Mouse (Mus musculus) right cerebral cortex, adult 2 months (tissue): ENCODE measurements around the gene Dock11.

ENCODE experiments used
- DNase-seq, 2 experiments: peaks; one replicate each; pipeline ENCODE4 v3.0.0; 2021 to 2022; ENCODE audit warnings: low spot score in 2 of 2

Gene Dock11

DNA sequence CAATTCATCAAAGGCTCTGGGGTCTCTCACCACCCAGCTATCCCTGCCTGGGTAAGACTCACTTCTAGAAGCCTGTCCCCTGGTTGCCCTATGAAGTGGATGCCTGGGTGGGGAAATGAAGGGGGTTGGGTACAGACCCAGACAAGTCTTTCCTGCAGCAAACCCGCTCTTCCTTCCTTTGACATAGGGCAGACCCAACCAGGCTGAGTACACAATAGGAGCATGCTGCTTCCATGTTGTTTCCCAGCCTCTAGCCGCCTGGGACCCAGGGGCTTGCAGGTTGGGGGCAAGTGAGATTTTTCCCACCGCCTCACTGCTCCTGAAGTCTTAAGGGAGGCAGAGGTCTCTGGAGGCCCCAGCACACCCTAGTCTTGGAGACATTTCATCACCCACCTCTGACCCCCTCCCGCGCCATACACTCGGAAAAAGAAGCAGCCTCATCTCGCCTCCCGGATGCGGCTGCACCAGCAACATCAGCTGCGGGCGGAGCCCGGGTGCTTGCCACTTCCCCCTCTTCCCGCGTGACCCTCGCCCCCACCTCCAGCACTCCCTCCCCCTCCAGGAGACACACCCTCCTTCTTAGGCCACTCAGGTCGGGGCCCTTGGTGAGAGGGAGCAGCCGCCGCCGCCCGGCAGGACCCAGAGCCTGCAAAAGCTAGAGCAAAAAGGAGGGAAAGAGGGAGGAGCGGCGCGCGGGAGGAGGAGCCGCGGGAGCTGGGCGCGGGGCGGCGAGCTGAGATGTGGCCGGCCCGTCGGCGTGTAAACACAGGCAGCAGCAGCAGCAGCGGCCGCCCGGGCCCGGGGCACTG, at the start of gene Dock11:
Gene Dock11, plus strand, starts transcription at position 746 of the 809 bp plus-strand sequence.
- peak; percentile 20 to 23 for DNase-seq

DNA sequence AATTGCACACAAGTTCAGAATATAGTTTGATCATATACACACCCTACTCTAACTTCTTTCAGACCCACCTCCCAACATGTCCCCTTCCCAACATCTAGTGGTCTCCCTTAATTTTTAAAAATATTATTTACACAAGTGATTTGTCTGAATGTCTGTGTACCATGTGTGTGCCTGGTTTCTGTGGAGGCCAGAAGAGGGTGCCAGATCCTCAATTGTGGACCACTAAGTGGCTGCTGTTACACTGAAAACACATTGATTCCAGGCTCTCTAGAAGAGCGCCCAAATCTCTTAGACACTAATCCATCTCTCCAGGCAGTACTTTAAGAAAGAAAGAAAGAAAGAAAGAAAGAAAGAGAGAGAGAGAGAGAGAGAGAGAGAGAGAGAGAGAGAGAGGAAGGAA, 8.9 kb upstream of the Dock11 start:
- no peak for DNase-seq

DNA sequence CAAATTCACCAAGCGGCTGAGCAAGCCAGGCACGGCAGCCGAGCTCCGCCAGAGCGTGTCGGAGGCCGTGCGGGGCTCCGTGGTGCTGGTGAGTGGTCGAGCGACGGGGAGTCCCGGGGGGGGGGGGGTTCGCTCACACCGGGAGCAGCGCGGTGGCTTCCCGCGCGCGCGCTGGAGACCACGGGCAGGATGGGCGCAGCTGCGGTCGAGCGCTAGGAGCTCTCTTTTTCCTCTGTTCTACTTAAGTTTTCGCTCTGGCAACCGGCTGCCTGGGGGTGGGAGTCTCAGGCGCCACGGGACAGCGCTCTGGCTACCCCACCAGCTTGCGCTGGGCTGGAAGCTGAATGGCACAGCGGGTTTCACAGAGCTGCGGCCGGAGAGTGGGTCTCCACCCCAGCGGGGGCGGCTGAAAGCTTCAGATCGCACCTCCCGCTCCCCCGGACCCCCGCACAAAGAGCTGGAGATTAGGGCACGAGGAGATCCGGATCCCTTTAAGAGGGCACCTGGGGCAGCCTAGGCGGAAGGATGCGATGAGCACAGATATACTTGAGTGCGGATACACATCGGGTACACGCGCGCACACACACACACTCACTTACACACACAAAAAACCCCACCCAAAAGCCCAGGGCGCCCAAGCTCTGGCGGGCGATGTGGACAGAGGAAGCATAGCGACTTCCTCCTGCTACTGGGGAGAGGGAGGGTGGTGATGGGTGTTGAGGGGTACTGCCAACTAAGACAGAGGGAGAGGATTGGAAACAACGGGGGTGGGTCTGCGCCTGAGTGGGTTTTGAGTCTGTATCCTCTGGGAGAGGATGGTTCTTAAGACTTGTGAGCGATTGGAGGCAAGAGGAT, 540 bp downstream of the Dock11 start:
- peak; percentile 5 to 8 for DNase-seq

DNA sequence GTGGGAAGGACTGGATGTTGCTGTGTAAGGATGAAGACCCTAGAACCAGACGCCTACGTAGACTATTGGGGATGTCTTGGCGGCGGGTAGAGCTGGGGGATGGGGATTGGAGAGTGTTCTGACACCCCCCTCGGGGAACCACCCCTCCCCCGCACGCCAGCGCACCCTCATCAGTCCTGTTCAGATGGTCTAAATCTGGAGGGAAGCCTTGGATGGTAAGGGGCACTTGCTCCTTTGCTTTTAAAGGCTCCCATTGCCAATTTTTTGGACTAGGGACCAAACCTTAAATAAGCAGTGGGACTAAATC, 1.1 kb downstream of the Dock11 start:
- no peak for DNase-seq

DNA sequence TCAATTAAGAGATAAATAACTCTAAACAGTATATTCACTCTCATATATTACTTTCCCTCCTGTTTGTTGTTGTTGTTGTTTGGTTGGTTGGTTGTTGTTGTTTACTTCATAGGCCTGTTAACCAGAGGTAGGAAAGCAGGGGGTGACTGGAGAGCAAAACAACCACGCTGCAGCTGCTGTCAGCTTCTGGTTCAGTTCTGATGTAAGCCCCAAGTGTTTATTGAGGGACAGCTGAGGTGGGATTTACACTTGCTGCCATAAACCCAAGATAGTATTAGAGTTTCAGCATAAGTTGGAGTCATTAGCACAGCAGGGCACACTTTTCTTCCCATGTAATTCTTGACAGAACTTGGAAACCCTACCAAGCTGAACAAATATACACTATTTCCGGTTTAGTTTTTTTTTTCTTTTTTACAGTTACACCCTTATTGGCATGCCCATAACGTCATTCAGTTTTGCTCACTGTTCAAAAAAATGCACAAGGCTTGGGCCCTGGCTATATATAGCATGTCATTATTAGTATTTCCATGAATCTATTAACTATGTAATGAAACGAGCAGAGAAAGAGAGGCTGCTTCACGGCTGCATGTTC, 3.0 kb downstream of the Dock11 start:
- DNase-seq, result no peak

DNA sequence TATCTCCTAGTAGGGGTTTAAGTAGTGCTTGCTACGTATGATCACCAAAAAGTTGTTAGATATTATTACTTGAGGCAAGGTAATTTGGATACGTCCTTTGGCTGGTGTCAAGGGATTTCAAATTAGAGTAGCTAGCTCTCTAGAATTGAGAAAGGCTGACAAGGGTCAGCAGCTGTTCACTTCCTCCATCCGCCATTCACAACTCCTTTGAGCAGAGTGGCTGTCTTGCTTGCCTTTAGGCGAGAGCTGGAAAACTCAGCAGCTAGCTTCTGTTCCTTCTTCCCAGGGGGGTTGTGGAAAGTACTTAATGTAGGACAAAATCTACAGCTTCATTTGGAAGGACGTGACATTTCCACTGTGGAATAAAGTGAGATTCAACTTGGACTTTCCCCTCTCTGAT, 3.7 kb downstream of the Dock11 start:
- no peak for DNase-seq

DNA sequence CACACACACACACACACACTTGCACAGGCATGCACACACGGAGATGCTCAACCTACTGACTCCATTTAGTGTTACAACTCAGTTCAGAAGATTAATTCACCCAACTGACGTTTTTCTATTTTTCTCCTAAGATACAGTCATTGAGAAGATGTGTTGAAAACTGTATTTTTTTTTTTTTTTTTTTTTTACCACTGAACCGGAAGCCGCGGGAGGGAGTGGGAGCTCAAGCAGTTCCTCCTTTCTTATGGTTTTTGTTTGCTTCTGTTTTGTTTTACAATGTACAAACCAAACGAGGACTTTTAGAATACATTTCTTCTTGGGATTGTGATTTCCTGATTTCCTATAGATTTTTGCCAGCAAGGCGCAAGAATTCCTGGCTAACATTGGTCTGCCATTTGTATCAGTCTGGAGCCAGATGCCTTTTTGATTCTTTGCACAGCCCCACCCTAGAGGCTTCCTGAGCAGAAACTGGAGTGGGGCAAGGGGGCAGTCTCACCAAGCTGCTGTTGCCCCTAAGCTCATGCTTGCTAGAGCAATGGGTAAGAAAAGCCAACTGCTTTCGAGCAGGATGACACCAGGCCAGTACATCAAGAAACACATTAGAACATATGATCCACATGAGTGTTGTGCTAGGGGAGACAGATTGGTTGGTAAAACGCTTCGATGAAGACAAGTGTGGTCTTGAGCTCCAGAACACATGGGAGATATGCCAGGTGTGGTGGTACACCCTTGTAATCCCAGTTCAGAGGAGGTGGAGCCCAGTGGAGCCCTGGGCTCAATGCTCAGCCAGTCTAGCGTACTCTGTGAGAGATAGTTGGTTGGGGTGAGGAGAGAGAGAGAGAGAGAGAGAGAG, 9.2 kb downstream of the Dock11 start:
- DNase-seq, result no peak

DNA sequence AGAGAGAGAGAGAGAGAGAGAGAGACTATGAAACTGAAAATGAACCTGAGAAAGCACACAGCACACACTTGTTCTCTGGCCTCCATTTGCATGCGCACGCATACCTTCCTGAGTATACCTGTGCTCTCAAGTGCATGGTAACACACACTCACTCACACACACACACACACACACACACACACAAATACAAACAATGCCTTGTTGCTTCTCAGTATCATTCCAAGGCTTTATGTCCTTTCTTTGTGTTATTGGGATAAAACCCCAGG, 9.8 kb downstream of the Dock11 start:
- no peak for DNase-seq

DNA sequence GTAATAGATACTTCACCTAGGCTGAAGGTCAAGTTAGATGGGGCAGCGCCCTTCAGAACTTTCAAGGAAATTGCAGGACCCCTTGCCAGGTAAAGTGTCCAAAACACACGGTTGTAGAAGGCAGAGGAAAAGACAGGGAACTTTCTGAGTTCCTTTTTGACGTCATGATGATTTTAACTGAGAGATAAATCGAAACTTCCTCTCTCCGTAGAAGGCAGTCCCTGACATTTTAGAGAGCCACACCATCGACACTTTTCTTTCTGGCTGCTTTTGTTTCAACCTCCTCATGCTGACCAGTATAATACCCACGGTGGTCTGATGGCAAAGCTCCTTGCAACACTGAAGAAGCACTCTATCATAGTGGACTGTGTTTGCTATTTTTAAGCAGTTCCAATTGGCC, 15.7 kb downstream of the Dock11 start:
- DNase-seq, result no peak

DNA sequence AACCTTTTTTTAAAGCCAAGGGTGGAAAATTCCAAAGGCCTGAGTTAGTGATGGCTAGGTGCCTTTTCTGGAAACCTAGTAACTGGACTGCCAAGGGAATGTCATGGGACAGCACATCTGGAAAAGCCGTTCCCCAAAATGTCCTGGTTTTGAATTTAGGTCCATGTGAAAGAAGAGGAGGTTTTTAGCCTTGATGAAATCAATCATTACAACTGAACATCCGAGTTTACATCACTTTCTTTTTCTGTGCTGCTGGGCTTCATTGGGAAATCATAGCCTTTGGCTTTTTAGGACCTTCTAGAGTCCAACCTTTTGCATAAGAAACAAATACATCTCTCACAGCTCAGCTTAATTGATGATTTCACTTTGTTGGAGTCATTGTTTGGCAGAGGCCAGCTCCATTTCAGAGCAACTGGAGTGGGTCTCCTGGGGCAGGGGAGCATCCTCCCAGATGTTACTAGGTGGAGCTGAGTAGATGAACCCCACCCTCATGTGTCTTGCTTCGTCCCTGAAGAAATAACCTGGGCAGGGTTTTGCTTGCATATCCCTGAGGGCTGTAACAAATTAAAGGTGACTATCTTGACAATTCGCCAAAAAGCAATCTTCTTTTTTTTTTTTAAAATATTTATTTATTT, 18.2 kb downstream of the Dock11 start:
- no peak for DNase-seq

DNA sequence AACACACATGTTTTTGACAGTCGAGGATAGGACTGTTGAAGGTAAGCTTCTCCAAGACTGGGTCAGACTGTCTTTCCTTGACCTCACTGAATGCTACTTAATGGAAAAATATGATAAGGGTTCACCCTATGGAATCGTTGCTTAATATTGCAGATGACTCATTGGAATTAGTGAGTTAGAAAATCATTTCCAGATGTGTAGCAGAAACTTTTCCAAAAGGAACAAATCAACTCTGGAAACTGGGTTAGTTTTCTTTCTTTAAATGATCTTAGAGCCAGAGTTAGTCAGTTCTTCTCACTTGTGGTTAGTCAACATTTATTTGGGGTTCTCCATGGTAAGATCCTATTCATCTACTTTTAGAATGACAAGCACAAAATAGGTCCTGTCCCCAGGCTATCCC, 30.9 kb downstream of the Dock11 start:
- no peak for DNase-seq

DNA sequence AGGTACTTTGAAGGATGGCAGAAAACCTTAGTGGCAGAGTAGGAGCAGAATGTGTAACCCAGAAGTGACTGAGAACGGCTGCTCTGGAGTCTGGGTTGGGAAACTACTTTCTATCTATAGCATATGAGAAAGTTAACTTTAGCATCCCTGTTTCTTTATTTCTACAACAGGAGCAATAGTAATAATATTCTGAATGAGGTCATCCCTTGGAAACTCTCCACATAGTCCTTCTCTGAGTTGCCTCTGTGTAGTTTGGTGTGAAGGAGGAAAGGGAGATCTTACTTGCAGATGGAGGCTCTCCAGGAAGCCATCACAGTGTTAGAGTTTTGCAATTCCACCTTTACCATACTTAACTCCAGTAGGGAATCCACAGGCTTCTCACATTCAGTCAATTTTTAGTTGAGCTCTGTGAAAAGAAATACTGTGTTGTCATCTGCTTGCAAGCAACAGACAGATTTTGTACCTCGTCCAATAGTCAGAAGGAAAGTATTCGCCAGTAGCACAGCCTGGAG, 31.5 kb downstream of the Dock11 start:
- DNase-seq, result no peak

DNA sequence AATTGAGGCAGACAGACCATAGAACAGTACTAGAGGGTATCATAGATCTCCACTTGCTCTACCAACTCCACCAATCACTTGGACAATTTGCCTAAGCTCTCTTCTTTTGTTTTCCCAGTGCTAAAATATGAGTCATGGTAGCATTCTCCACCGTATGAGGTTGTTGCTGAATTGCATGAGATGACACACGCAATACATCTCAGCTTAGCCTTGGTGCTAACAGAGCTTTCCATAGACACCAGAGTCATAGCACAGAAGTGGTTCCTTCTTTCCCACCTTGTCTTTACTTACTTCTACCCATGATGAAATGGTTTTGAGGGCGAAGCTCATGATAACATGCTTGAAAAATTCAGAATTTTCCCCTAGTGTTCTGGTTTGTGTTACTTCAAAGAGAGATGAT, 33.3 kb downstream of the Dock11 start:
- DNase-seq, result no peak

DNA sequence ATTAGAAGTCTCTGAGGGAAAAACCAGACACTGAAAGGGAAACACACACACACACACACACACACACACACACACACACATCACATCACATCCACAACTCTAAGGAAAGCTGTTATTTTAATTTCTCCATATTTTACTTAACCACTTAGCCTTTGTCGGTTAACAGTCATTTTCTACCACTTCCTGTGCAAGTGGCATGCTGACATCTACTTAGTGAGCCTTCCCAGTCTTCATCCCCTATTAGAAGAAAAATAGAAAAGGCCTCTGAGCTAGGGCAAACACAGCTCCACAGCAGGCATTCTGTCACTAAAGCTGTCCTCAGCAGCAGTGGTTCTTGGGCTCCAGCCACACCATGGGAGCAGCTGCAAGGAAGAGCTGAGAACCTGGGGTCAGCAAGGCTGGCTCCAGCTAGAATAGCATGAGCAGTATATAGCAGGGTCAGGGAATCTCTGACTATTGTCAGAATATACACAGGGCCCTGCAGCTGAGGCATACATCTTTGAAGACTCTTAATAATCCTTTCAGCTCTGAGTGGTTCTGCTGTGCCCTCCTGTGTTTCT, 36.2 kb downstream of the Dock11 start:
- no peak for DNase-seq

DNA sequence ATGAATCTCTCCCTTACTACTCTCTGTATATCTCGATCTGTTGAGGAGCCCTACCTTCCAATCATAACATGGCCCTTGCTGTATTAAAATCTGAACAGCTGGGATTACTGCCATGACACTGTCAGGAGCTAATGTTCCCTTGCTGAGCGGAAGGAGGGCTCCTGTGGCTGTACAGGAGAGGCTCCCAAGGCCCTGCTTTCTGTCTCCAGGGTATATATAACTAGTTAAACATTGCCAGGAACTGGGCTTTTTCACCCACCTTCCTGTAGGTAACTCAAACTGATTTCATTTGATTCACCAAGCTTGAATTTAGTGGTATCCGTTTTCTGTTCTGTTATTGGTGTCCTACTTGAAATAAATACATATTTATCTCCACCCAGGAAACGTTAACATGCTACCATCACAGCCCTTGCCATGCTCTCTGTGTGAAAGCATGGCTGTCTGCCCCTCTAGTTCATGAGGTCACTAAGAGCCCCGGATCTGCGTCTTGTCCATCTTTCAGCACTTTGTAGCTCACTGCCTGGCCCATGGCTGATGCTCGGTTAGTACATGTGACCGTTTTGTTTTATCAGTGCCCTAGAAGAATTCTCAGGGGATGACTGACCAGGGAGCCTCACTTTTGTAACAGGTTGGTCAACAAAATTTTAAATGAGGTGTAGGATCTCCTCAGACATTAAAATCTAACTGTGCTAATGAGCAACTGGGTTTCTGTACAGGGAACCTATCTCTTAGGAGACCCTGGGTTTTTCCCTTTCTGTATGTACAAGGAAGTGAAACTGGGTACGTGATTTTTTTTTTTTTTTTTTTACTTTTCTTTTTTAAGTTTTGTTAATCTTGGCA, 41.7 kb downstream of the Dock11 start:
- no peak for DNase-seq

DNA sequence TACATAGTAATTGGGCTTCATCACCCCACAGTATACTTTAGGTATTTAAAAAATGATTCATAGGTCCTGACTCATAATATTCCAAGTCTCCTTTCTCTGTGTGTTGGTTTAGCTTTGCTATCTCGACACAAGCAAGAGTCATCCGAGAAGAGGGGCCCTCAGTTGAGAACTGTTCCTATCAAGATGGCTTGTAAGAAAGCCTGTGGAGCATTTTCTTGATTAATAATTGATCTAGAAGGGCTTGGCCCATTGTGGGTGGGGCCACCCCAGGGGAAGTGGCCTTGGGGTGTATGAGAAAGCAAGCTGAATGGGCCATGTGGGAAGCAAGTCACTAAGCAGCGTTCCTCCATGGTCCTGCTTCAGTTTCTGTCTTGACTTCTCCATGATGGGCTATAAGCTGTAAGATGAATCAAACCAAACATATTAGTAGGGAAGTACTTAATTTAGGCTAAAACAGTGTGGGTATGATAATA, 42.3 kb downstream of the Dock11 start:
- DNase-seq, result no peak

DNA sequence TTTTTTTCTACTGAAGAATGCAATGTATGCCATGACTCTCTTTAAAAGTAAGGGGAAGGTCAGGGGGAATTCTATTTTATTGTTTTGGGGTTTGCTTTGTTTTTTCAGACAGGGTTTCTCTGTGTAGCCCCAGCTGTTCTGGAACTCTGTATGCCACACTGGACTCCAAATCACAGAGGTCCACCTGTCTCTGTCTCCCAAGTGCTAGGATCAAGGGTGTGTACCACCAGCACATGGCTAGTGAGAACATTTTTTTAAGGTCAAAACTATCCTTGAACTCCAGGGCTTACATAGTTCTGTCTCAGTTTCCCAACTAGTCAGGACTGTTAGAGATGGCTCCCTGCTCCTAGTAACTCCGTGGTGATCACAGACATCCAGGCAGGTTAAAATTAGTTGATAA, 43.3 kb downstream of the Dock11 start:
- DNase-seq, result no peak

DNA sequence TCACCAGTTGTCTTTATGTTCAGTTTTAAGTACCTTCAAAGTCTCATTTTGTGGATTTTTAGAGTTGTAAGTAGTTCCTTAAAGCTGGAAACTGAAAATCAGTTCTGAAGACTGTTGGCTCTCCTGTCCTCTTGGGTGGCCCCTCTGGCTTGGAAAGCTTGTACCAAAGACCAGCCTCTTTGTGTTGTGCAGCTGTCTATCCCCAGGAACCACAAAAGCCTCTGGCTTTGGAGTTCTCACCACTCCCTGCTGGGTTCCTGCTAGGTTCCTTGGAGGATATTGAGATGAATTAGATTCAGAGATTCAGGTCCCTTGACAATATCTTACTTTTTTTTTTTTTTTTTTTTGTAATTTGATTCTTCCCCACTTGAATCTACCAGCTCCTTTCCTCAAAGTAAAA, 44.3 kb downstream of the Dock11 start:
- no peak for DNase-seq

DNA sequence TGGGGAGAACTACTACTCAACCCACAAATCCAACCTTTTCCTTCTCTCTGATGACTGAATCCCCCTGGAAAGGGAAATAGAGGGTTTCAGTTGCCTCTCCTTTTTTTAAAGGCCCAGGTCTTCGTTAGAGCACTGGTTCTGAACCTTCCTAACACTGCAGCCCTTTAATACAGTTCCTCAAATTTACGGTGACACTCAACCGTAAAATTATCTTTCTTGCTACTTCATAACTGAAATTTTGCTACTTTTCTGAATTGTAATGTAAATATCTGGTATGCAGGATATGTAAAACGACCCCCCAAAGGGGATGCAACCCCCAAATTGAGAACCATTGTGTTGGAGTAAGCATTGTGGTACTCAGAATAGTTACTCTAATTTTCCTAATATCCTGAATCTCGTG, 49.5 kb downstream of the Dock11 start:
- no peak for DNase-seq

DNA sequence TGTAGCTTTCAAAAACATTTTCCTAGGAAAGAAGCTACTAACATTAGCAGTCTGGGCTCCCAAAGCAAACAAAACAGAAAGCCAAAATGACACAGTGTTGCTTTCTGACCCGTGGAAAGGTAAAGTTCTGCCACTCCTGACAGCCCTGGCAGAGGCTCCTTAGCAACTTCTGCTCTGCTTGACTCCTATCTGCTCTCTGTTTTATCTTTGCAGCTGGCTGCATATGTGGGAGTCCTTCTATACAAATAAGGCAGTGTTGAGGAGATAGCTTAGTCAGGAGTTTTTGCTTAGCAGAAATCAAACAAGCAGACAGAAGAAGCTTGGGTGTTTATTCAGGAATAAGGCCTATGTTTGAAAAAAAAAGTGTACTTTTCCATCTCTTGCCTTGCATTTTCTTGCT, 57.8 kb downstream of the Dock11 start:
- DNase-seq, result no peak
